Mouse (Mus musculus) C3H10T1/2 (cell line): ENCODE results near the gene Lgr4. TPM values are rescaled to one million over a fixed set of nuclear protein-coding genes. Genes with fewer than 3 reads are reported as not detected.

Experiments used
- polyA plus RNA-seq, 2 experiments: library from polyadenylated mRNA; unstranded; fragments of >200 nt; fragmentation: generic; extraction: Trizol; gene quantifications; one replicate each; pipeline ENCODE4 v1.2.1; 2012; ENCODE audit warnings: missing spikeins in 2 of 2

The Lgr4 gene
- polyA plus RNA-seq = 10 to 100 TPM in 1 of 2 experiments, under 1 TPM in 1; 0.42 to 10.4 TPM

DNA sequence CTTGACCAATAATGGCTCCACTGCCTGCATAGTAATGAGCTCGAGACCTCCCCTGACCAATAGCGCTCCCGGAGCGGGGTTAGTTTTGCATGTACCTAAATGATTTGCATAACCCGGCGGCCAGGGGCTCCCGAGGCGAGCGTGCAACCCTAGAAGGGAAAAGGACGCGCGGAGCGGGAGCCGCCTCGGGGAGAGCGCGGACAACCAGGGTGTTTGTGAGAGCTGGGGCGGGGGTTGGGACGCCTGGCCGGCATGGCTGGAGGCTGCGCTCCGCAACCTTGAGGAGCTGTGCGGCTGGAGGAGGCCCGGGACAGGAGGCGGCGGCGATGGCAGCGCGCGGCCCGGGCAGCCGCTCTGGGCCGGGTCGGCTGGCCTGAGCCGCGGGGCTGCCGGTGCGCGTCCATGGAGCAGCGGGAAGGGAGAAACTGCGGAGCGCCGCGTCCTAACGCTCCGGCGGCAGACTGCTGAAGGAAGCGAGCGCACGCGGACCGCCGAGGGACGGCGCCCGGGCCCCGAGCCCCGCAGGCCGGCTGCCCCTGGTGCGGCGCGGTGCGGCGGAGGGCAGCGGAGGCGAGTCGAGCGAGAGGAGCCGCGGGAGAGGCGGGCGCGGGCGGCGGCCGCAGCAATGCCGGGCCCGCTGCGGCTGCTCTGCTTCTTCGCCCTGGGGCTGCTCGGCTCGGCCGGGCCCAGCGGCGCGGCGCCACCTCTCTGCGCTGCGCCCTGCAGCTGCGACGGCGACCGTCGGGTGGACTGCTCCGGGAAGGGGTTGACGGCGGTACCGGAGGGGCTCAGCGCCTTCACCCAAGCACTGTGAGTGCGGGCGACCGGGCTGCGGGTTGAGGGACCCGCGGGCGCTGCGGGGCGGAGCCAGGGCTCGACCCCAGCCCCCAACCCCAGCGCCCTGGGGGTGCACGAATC is at the start of gene Lgr4:
TSS of gene Lgr4 (plus strand) at position 152 of the 918 bp plus-strand sequence.

DNA sequence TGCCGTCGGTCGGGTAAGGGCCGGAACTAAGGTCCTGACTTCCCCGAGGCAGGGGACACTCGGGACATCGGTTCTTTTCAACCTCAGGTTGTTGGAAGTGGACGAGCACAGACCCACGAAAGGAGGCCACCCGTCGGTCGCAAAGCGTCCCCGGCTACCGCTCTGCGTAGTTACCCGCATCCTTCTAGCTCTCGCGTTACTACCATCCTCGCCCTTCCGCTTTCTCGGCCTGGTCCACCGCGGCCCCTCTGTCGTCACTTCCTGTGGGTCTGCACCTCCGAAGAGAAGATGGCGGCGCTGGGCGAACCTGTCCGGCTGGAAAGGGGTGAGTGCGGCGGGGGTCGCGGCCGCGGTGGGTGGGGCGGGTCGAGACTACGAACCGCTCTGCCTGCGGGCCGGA is 26.9 kb upstream of the Lgr4 start, which contains the start of gene Lin7c:
TSS of gene Lin7c (plus strand) at position 257 of the 400 bp plus-strand sequence.

DNA sequence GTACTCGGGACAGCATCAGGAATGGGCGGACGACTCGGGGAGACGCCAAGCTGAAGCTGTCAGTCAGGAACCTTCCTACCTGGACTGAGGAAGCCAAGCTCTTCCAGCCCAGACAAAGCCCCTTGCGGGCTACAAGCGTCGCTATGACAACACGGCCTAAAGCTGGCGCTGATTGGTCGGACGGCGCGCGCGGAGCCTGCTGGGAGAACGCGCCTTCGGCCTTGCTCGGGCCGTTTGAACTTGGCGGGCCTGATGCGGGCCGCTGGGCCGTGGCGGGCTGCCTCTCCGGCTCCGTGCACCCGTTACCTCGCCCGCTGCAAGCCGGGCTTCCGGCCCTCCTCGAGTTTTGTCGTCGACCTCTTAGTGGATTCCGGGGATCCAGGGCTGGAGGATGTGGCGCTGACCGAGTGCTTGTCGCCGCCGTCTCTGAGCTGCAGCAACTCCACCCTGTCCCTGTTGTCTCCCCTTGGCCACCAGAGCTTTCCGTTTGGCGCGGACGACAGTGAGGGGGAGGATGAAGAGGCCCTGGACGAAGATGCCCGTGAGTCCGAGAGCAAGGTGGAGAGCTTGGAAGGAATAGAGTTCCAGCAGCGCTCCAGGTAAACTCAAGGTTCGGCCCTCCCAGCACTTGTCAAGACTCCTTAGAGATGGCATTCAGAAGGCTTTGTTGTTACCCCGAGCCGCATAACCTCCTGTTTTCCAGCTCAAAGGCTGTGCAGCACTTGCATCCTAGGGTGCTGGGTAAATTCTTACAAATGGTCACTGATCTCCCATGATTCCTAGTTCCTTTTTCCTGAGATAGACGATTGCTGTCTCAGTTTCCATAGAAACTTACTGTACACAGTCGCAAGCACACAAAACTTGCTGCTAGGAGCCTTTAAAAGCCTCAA is 100.4 kb downstream of the Lgr4 start, which contains the start of gene Ccdc34:
TSS of gene Ccdc34 (plus strand) at position 202 of the 890 bp plus-strand sequence.

Other genes starting within 250 kb of the Lgr4 start
- 1 to 10 TPM; 1.9 to 5.0 TPM for gene Bdnf, start 242.9 kb upstream of the Lgr4 start, polyA plus RNA-seq
- gene Lin7c, start 26.8 kb upstream of the Lgr4 start, polyA plus RNA-seq = 1 to 10 TPM in 1 of 2 experiments, under 1 TPM in 1; 0.94 to 3.6 TPM
- gene Ccdc34, start 100.2 kb downstream of the Lgr4 start, polyA plus RNA-seq = 10 to 100 TPM in 1 of 2 experiments, 1 to 10 TPM in 1; 8.3 to 26.8 TPM